Mouse (Mus musculus) midbrain, embryonic 10.5 days (tissue): ENCODE results near the gene Cnot11. TPM values are rescaled to one million over a fixed set of nuclear protein-coding genes. Genes with fewer than 3 reads are reported as not detected.

ENCODE experiments used
- polyA plus RNA-seq: library from polyadenylated mRNA; unstranded; fragments of >200 nt; fragmentation: Nextera tagmentation; extraction: Ambion mirVana; gene quantifications from 2 replicates; pipeline ENCODE4 v1.2.1, GENCODE M21; 2016

The Cnot11 gene
- polyA plus RNA-seq, 1 experiment from 2014 or later, result 20.9 TPM

Other genes starting within 250 kb of the Cnot11 start
- gene Rpl31, start 167.2 kb upstream of the Cnot11 start, polyA plus RNA-seq, result 416 and 468 TPM in 2 replicates
- gene Tbc1d8, start 56.2 kb upstream of the Cnot11 start, polyA plus RNA-seq, result 5.9 TPM in 2 replicates
- 21.6 and 24.3 TPM in 2 replicates for gene Rnf149, start 42.4 kb downstream of the Cnot11 start, polyA plus RNA-seq
- 0.57 and 0.76 TPM in 2 replicates for gene Creg2, start 116.5 kb downstream of the Cnot11 start, polyA plus RNA-seq
- 0.20 and 0.39 TPM in 2 replicates for gene Rfx8, start 186.0 kb downstream of the Cnot11 start, polyA plus RNA-seq